Mouse (Mus musculus) kidney, postnatal 0 days (tissue): ENCODE measurements around the gene Gm16181. TPM values are rescaled to one million over a fixed set of nuclear protein-coding genes. Genes with fewer than 3 reads are reported as not detected.

Experiments
- ATAC-seq: fragments of 200-750 bp; cut with Nextera tagmentation; replicated peaks from 2 replicates; pipeline ENCODE4 v1.8.0; 2017; ENCODE audit warnings: low read depth, moderate number of reproducible peaks, moderate TSS enrichment, moderate library complexity; ENCODE audit not compliant: low FRiP score
- DNase-seq: peaks from one replicate; pipeline ENCODE4 v3.0.0-alpha.2; 2016; ENCODE audit warnings: low spot score
- H3K27ac ChIP-seq: fragments of 300-500 bp; sonication (generic); 2 replicates; pipeline ENCODE4 v1.5.1; 2014; ENCODE audit warnings: mild to moderate bottlenecking
- H3K27me3 ChIP-seq: fragments of 300-500 bp; sonication (generic); 2 replicates; pipeline ENCODE4 v1.6.1; 2014; ENCODE audit warnings: low read length, mixed read lengths; ENCODE audit not compliant: insufficient read depth
- H3K36me3 ChIP-seq: fragments of 300-500 bp; sonication (generic); 2 replicates; pipeline ENCODE4 v1.6.1; 2014; ENCODE audit warnings: low read length, mixed read lengths; ENCODE audit not compliant: insufficient read depth
- H3K4me1 ChIP-seq: fragments of 300-500 bp; sonication (generic); replicated peaks from 2 replicates; pipeline ENCODE4 v1.6.1; 2014; ENCODE audit warnings: antibody characterized with exemption, low read length, mixed read lengths; ENCODE audit not compliant: insufficient read depth
- H3K4me2 ChIP-seq: fragments of 300-500 bp; sonication (generic); 2 replicates; pipeline ENCODE4 v1.6.1; 2014; ENCODE audit warnings: mild to moderate bottlenecking, low read length, moderate library complexity, mixed read lengths
- H3K4me3 ChIP-seq: fragments of 300-500 bp; sonication (generic); replicated peaks from 2 replicates; pipeline ENCODE4 v1.5.1; 2014; ENCODE audit warnings: low read depth, low read length
- H3K9ac ChIP-seq: fragments of 300-500 bp; sonication (generic); 2 replicates; pipeline ENCODE4 v1.6.1; 2014; ENCODE audit warnings: low read depth, low read length
- H3K9me3 ChIP-seq: fragments of 300-500 bp; sonication (generic); replicated peaks from 2 replicates; pipeline ENCODE4 v1.6.1; 2016; ENCODE audit warnings: low read length, inconsistent platforms, mixed read lengths
- CTCF ChIP-seq: IDR thresholded peaks from 2 replicates; pipeline ENCODE4 v1.5.1; 2016; ENCODE audit warnings: antibody characterized with exemption, low read depth, mild to moderate bottlenecking, moderate library complexity
- WGBS: fragments of 180-500 bp; shearing (Covaris S2); extraction: QIAGEN DNeasy Blood & Tissue Kit; methylation state at CpG from one replicate; pipeline ENCODE4 v1.1.7; 2014; 5-methylcytosine and 5-hydroxymethylcytosine counted together
- polyA plus RNA-seq: library from polyadenylated mRNA; unstranded; fragments of >200 nt; fragmentation: Nextera tagmentation; extraction: Ambion mirVana; gene quantifications from 2 replicates; pipeline ENCODE4 v1.2.1, GENCODE M21; 2015

The Gm16181 gene
- polyA plus RNA-seq, 1 experiment from 2014 or later, result 0.25 TPM

DNA sequence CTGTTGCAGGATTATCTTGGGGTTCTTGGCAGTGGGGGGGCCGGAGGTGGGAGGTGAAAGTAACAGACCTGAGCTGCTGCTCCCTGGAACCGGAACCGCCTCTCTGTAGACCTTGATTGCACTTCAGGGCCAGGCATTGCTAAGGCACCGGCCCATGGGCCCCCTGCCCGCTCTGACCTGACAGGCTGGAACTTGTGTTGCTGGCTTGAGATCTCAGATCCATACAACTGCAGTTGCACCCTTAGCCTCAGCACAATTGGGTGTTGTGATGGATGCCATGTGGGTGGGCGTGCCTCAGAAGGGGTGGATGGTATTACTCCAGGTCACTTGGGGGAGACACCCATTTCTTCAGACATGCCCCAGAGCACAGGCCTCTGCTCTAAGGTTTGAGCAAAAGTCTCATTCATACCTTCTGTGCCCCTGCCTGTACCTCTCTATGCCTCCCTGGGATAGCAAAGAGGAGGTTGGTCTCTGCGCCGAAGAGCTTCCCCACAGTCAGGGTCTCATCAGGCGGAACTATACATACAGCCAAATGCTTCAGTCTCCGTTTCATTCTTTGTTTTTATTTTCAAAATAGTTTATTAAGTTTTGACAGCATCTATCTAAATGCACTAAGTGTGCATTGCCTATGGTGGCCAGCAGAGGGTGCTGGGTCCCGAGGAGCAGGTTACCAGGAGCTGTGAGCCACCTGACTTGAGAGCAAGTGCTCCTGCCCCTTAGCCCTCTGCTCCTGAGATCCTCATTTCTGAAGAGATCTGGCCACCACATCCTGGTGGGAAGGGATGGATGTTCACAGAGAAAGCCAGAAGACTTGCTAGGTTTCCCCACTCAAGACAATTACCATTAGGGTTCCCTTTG lies 33.8 kb downstream of the Gm16181 start:
- Histone ChIP-seq H3K27ac (no peak overlapping the region), H3K9ac (no peak overlapping the region), H3K9me3 (no peaks in the 10 kb centered on the region), H3K4me3 (no peak overlapping the region), H3K27me3 (no peaks in the 10 kb centered on the region), H3K4me1 (no peaks in the 10 kb centered on the region), H3K36me3 (peaks cover 43% of the 10 kb centered on the region), H3K4me2 (no peak overlapping the region)
- TF ChIP-seq CTCF, result peak; percentile 81
- 48% methylated on average over 11 of the region's 11 CpGs for WGBS
- DNase-seq (peak; percentile 74), ATAC-seq (peak; percentile 23; the same call in 1 of the 2 replicates)

DNA sequence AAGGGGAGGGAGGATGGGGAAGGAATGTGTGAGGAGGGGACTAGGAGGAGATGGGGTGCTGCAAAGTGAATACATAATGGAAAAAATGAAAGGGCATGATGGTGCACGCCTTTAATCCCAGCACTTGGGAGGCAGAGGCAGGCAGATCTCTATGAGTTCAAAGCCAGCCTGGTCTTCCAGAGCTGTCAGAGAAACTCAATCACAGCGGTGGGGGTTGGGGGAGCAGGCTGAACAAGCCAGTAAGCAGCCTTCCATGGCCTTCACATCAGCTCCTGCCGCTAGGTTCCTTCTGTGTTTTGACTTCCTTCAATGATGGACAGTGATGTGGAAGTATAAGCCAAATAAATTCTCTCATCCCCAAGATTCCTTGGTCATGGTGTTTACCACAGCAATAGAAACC lies 34.7 kb downstream of the Gm16181 start:
- no peak overlapping the region for H3K4me3 ChIP-seq
- WGBS, result 77% methylated on average over 3 of the region's 3 CpGs
- no peaks in the 10 kb centered on the region for H3K27me3 ChIP-seq
- no peak overlapping the region for H3K27ac ChIP-seq
- H3K9ac ChIP-seq, result no peak overlapping the region
- H3K9me3 ChIP-seq, result no peaks in the 10 kb centered on the region
- no peak for DNase-seq
- ATAC-seq, result no peak
- H3K4me1 ChIP-seq, result no peaks in the 10 kb centered on the region
- no peak for TF ChIP-seq CTCF
- H3K36me3 ChIP-seq, result peaks cover 34% of the 10 kb centered on the region
- no peak overlapping the region for H3K4me2 ChIP-seq

- no peak overlapping the region for H3K9ac ChIP-seq
- H3K9me3 ChIP-seq, result no peaks in the 10 kb centered on the region
- H3K4me2 ChIP-seq, result no peak overlapping the region
- WGBS, result 46% methylated on average over 4 of the region's 4 CpGs
- no peak overlapping the region for H3K4me3 ChIP-seq
- DNase-seq (no peak), ATAC-seq (no peak)
- no peak overlapping the region for H3K27ac ChIP-seq
- TF ChIP-seq CTCF, result no peak
- no peaks in the 10 kb centered on the region for H3K27me3 ChIP-seq
- peaks cover 30% of the 10 kb centered on the region for H3K36me3 ChIP-seq
- no peaks in the 10 kb centered on the region for H3K4me1 ChIP-seq
Measured at GRCm38 (mm10) chr17:35255704-35256103, 35.1 kb downstream of the Gm16181 start.

- peaks cover 17% of the 10 kb centered on the region for H3K36me3 ChIP-seq
- ATAC-seq (no peak), DNase-seq (no peak)
- H3K27ac ChIP-seq, result no peak overlapping the region
- H3K4me3 ChIP-seq, result no peak overlapping the region
- H3K4me1 ChIP-seq, result no peaks in the 10 kb centered on the region
- no peaks in the 10 kb centered on the region for H3K9me3 ChIP-seq
- 51% methylated on average over 1 of the region's 1 CpGs for WGBS
- H3K27me3 ChIP-seq, result no peaks in the 10 kb centered on the region
- no peak overlapping the region for H3K9ac ChIP-seq
- H3K4me2 ChIP-seq, result 0 out of 2 replicates have a peak overlapping the region, but pooled peaks have one; percentile 54
- TF ChIP-seq CTCF, result no peak
Measured at GRCm38 (mm10) chr17:35257378-35257777, 36.7 kb downstream of the Gm16181 start.

DNA sequence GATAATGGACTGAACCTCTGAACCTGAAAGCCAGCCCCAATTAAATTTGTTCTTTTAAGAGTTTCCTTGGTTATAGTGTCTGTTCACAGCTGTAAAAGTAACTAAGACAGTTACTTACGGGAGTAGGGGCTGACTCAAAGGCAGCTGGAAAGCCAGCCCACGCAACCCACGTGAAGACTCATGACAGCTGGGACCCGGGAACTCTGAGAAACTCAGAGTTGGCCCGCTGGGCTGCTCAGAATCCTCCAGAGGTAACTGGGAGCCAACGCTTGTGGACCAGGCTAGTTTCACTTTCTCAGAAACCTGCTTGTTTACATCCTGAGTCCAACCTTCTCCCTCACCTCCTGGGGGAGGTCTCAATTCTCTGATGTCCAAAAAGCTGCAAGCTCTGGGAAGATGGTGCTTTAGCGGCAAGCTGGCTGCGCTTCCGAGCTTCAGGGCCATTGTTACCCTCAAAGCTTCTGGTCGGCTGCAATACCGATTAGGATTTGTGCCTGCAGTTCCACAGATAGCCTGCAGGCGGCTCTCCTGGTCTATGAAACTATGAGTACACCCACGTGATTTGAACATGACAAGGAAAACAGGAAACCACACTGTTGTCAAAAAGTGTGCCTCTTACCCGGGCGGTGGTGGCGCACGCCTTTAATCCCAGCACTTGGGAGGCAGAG lies 37.3 kb downstream of the Gm16181 start:
- DNase-seq (peak; percentile 94), ATAC-seq (0 out of 2 replicates have a peak, but pooled peaks have one; percentile 13)
- Histone ChIP-seq H3K36me3 (peaks cover 11% of the 10 kb centered on the region), H3K27ac (no peak overlapping the region), H3K9ac (no peak overlapping the region), H3K4me3 (peak overlapping the region; percentile 10; the same call in 1 of the 2 replicates), H3K9me3 (no peaks in the 10 kb centered on the region), H3K27me3 (no peaks in the 10 kb centered on the region), H3K4me2 (peak overlapping the region; percentile 54), H3K4me1 (no peaks in the 10 kb centered on the region)
- TF ChIP-seq CTCF, result peak; percentile 83
- 11% methylated on average over 17 of the region's 17 CpGs for WGBS
